In the genomic region with DNA sequence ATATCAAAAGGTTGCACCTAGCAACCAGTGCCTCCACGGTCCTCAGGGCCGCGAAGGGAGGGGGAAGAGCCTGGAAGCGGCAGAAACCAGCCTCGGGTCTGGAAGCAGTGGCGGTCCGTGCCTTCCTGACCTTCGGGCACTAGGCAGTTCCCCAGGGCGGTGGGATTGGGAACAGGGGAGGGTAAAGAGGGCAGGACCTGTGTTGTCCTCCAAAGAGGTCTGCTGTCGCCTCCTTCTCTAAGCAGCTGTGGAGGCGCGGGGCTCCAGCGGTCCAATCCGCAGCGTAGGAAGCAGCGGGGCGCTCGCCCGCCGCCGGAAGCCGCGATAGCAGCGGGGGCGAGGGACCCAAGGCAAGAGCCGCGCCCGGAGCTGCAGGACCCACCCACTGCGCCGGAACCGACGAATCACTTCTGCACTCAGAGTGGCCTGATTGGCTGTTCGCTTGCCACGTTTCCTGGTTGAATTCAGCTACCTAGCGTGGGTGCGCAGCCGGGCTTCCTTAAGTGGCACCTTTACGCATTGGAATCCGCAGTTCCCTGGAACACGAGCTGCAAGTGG, we compare ENCODE assay signal across 8 mouse cellular contexts. TPM values are rescaled to one million over a fixed set of nuclear protein-coding genes. Genes with fewer than 3 reads are reported as not detected.
DNase-seq lines count a peak whose midpoint lies in the region; ATAC-seq and TF ChIP-seq lines count a peak whose summit lies in the region.

Gene Trim68 (minus strand): TSS at position 384 of the 558 bp plus-strand sequence.

- H3K36me3 ChIP-seq in hindbrain, postnatal 0 days (ENCODE audit: insufficient read depth, low read length) = no peaks in the 10 kb centered on the region

- peak; percentile 100 for ATAC-seq in common myeloid progenitor, adult 5-6 weeks (replicated peaks; ENCODE audit: low read depth, poor library complexity, severe bottlenecking)
- peak; percentile 99 for ATAC-seq in hindbrain, postnatal 0 days
- peak; percentile 99 for ATAC-seq in megakaryocyte, adult 5-6 weeks (ENCODE audit: poor library complexity, severe bottlenecking)

- peak; percentile 94 for DNase-seq in ZHBTc4 (ENCODE audit: low read depth, low spot score)
- peak; percentile 94 for DNase-seq in gastrocnemius, adult 2 months
- peak; percentile 92 for DNase-seq in hindbrain, postnatal 0 days (ENCODE audit: low spot score)
- peak; percentile 89 for DNase-seq in left cerebral cortex, adult 2 months (ENCODE audit: extremely low spot score in 1 of 2, low spot score in 2 of 2)
- DNase-seq in right cerebral cortex, adult 2 months (ENCODE audit: low spot score in 2 of 2) = peak; percentile 90 to 93
- DNase-seq in urinary bladder, postnatal 14 days (ENCODE audit: low spot score) = peak; percentile 93

- intact Hi-C loops in gastrocnemius, adult 2 months (cut with DNase I) = no loop called here
- intact Hi-C loops in left cerebral cortex, adult 2 months (cut with DNase I) = no loop called here

- no peaks in the 10 kb centered on the region for H3K4me1 ChIP-seq in hindbrain, postnatal 0 days (ENCODE audit: insufficient read depth, low read length)

- H3K9ac ChIP-seq in hindbrain, postnatal 0 days (replicated peaks; ENCODE audit: low read length) = peak within 1 kb of the TSS; percentile 60

- no peak for TF ChIP-seq CTCF in gastrocnemius, adult 2 months (IDR thresholded peaks at IDR 0.05)
- no peak for TF ChIP-seq CTCF in hindbrain, postnatal 0 days (IDR thresholded peaks at IDR 0.05; ENCODE audit: low read depth)
- TF ChIP-seq CTCF in left cerebral cortex, adult 2 months (IDR thresholded peaks at IDR 0.05) = no peak

- peak within 1 kb of the TSS; percentile 76 for H3K4me2 ChIP-seq in hindbrain, postnatal 0 days (ENCODE audit: low read depth, low read length)

- under 1% methylated on average over 39 of the region's 40 CpGs for WGBS in hindbrain, postnatal 0 days

- no peaks in the 10 kb centered on the region for H3K27me3 ChIP-seq in hindbrain, postnatal 0 days (ENCODE audit: insufficient read depth, low read length)

- peak within 1 kb of the TSS; percentile 93 for H3K27ac ChIP-seq in gastrocnemius, adult 2 months
- H3K27ac ChIP-seq in hindbrain, postnatal 0 days = no peak within 1 kb of the TSS; the same call in 1 of the 2 replicates
- H3K27ac ChIP-seq in left cerebral cortex, adult 2 months = peak within 1 kb of the TSS; percentile 87

- peak within 1 kb of the TSS; percentile 75 for H3K4me3 ChIP-seq in gastrocnemius, adult 2 months
- peak within 1 kb of the TSS; percentile 54 for H3K4me3 ChIP-seq in hindbrain, postnatal 0 days (ENCODE audit: low read length)
- H3K4me3 ChIP-seq in left cerebral cortex, adult 2 months = peak within 1 kb of the TSS; percentile 92

- H3K9me3 ChIP-seq in hindbrain, postnatal 0 days (ENCODE audit: low read length) = no peaks in the 10 kb centered on the region

RNA-seq across cellular contexts. Expression of gene Trim68, which starts in this region (rescaled TPM):
- total RNA-seq in common myeloid progenitor, adult 5-6 weeks (2017) = 8.2 and 10.7 TPM in 2 replicates
- 1 to 10 TPM; 4.0 to 4.8 TPM for total RNA-seq in gastrocnemius, adult 2 months (2021)
- 2.2 TPM in 2 replicates for total RNA-seq in hindbrain, postnatal 0 days (2014; rRNA removed)
- polyA plus RNA-seq in hindbrain, postnatal 0 days (2015; fragmentation: Nextera tagmentation; extraction: Ambion mirVana) = 5.3 and 6.5 TPM in 2 replicates
- total RNA-seq in left cerebral cortex, adult 2 months (2021) = 1 to 10 TPM; 4.9 to 6.2 TPM
- 3.5 and 3.7 TPM in 2 replicates for total RNA-seq in megakaryocyte, adult 5-6 weeks (2015)
- total RNA-seq in megakaryocyte, adult 5-6 weeks (2017) = 2.9 and 3.4 TPM in 2 replicates
